Mouse (Mus musculus) megakaryocyte-erythroid progenitor cell, adult 5-6 weeks (primary cell): Measurements from ENCODE around the gene Cela3b. TPM values are rescaled to one million over a fixed set of nuclear protein-coding genes. Genes with fewer than 3 reads are reported as not detected.

Experiments
- ATAC-seq: replicated peaks from 2 replicates; pipeline ENCODE4 v1.8.0; 2016; ENCODE audit warnings: mild to moderate bottlenecking, inconsistent platforms; ENCODE audit not compliant: severe bottlenecking, poor library complexity, low FRiP score, low TSS enrichment
- total RNA-seq, 2 experiments: library from RNA; stranded (forward) in 1 of 2; stranded (reverse) in 1 of 2; fragments of 200-1000, 215-1000 nt in 1 of 2; fragments of >200 nt in 1 of 2; fragmentation: Nextera tagmentation in 1 of 2; gene quantifications; 2 replicates each; pipeline ENCODE4 v1.2.3; 2014 to 2017

Cela3b gene
- total RNA-seq, 2 experiments from 2014 or later = not detected

DNA sequence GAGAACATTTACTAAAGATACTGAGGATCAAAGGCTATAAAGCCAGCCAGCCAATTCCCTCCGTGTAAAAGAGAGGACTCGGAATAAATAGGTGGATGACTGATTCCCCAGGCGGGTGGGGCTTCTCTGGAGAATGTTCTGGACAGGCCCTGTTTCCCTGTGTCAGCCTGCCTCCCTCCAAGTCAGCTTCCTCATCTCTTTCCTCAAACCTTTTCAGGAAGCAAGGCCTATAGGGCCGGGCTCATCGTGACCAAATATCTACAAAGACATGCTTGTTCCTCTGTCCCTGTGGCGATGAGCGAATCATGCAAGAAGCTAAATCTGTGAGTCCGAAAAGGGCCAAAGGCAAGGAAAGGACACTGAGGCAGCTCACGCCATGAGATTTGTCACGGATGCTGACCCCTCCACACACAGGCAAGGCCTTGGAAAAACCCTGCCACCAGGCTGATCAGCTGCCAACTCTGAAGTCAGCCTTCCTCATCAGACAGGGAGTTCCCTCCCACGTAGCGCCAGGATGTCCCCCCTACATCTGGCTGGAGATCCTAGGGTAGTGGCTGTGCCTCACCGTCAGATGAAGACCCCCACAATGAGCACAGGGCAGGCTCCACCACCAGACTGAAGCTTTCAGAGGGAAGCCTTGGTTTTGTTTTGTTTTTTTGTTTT lies 34.9 kb upstream of the Cela3b start:
- ATAC-seq = no peak

- no peak for ATAC-seq
Measured at GRCm38 (mm10) chr4:137461981-137462690, 31.8 kb upstream of the Cela3b start.

GRCm38 (mm10) chr4:137461217-137461616 lies 30.9 kb upstream of the Cela3b start:
- no peak for ATAC-seq

GRCm38 (mm10) chr4:137460676-137461075 lies 30.3 kb upstream of the Cela3b start:
- ATAC-seq = no peak

DNA sequence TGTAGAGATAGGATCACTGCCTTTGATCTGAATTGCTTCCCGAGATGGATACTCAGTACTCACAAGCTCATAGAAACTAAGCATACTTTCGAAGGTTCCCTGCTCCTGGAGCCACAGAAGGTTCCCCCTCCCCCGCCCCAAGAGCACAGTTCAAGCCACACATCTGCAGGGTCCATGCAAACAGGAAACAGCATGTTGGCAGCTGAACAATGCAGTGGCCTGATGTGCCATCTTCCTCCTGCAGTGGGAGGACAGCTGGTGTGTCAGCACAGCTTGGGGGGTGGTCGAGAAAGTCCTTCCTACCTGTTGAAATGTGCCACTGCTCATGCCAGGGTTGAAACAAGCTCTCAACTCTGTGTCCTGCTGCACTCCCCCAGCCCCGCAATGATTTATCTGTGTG lies 28.5 kb upstream of the Cela3b start:
- ATAC-seq = no peak

GRCm38 (mm10) chr4:137458310-137458709 lies 28.0 kb upstream of the Cela3b start:
- ATAC-seq = no peak

- peak; percentile 75 for ATAC-seq
Measured at GRCm38 (mm10) chr4:137457292-137457691, 27.0 kb upstream of the Cela3b start.

DNA sequence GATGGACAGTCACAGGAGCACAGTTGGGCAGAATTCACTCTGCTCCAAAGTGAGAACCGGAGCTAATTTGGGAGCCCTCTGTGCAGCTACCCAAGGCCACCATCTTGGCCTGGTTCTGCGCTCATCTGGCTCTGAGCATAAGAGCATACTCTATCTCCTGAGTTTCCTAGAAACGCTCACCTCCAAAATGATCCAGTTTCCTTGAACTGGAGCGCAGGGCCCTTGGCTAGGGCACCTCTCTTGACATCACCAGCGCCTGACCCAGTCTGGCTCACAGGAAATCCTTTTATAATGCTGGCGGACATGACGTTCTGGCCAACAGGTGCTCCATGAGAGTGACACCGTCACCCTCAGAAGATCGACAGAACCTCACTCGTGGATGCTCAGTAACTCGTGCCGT lies 26.2 kb upstream of the Cela3b start:
- ATAC-seq = no peak

DNA sequence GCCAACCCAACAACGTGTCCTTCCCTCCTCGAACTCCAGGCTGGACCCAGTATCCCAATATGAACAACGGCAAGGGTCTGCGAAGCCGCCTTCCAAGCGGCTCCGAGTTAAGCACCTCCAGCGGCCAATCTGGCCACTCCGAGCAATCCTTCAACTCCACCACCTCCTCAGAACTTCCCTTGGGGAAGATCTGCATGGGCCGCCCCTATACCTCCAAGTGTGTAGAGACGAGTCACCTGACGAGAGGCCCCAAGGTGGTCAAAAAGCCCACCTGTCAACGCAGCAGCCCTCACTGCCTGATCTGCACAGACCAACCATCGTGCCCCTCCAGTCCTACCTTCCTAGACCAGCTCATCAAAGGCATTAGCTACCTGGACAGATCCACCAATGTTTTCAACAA lies 24.2 kb upstream of the Cela3b start:
- ATAC-seq = no peak

DNA sequence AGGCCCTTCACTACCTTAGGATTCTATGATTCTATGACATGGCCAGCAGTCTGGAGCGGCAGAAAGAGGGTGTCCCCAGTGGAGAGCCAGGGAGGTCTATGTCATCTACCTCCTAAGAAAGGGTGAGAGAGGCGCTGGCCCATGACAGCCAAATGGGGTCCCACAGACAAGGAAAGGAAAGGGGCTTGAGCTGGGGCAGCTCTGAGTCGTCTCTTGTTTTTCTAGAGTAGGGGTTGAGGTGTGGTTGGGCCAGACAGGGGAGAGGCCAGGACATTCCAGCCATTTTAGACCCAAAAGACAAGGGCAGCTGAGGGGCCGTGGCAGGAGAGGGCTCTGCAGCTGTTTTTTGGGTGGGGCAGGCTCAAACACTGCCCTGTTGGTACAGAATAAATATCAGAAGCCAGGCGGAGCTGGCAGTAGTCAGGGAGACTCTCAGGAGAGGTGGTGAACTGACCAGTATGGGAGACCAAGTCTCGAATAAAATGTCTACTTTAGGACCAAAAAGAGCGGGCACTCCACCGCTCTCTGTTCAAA lies 23.0 kb upstream of the Cela3b start, which contains the start of gene 1700013G24Rik:
Gene 1700013G24Rik, plus strand, starts transcription at position 51 of the 534 bp plus-strand sequence.
- no peak for ATAC-seq

- ATAC-seq = no peak
Measured at GRCm38 (mm10) chr4:137452190-137452589, 21.9 kb upstream of the Cela3b start.

- ATAC-seq = peak; percentile 15; the same call in 1 of the 2 replicates
Measured at GRCm38 (mm10) chr4:137449715-137450114, 19.4 kb upstream of the Cela3b start.

GRCm38 (mm10) chr4:137449132-137449531 lies 18.8 kb upstream of the Cela3b start:
- 0 out of 2 replicates have a peak, but pooled peaks have one; percentile 16 for ATAC-seq

DNA sequence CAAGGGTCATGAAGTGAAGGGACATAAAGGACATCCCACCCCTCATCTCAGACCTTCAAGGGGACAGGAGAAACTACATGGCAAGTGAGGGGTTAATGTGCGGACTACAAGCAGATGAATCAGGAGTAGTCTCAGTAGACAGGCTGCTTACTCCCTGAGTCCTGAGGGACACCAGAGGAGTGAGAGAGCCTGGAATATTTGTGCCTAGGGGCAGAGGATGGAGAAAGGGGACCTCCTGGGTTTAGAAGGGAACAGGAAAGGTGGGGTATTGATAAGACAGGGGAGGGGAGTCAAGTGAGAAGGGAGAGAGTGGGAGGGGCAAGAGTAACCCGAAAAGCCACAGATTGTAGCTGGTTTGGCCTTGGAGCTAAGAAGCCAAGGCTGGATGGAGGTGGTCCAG lies 18.3 kb upstream of the Cela3b start:
- no peak for ATAC-seq

DNA sequence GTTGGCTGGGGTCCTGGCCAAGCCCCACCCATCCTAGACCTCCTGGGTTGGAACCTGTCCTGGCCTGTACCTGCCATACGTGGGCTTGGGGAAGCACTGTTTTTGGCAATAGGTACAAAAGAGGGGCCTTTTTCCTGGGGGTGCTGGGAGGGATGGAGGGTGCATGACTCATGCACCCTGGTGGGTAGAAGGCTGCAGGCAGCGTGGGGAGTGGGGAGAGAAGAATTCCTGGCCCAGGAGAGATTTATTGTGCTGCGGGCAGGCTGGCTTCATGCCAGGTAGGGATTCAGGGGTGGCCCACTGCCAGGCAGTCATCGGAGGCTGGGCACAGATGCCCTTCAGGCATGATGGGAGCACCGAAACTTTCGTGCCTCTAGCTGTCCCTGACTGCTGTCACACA lies 17.9 kb upstream of the Cela3b start:
- ATAC-seq = peak; percentile 27; the same call in 1 of the 2 replicates

DNA sequence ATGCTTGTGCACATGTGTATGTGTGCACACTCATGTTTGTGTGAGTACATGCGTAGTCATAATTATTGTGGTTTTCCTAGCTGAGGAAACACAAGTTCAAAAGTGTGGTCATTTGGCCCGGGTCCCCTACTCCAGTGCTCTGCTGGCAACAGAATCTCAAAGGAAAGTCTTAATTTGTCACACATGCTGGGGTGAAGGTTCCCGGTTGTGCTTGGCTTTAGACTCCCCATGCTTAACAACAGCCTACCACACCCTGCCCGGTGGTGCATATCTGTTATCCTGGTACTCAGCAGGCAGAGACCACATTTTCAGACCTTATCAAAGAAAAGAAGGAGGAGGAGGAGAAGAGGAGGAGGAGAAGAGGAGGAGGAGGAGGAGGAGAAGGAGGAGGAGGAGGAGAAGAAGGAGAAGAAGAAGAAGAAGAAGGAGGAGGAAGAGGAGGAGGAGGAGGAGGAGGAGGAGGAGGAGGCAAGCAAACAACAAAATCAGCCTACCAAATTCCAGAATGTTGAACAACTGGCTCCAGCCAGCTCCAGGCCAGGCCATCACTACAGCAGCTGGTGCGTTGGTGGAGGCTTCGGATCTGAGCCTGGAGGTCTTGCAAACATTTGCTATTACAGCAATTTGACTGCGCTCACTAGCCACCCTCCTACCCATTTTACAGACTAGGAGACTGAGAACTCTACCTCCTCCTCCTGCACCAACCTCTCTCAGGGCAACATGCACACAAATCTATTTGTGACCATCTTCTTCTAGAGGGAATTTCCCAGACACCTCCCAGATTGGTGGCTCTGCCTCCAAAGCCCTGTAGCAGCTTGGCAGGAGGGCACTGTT lies 17.2 kb upstream of the Cela3b start:
- peak; percentile 66 for ATAC-seq

DNA sequence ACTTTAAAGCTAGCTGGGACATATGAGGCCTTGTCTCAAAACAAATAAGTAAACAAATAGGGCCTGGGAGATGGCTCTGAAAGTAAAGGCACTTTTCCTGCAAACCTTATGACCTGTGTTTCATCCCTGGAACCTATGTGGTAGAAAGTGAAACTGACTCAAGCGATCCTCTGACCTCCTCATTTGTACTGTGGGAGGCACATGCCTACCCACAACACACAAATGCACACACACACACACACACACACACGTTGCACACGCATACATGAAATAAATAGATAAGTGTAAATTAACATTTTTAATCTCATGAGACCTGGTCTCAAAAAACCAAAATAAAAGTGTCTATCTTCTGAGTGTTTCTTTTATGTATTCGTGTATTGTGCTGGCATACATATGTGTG lies 15.5 kb upstream of the Cela3b start:
- ATAC-seq = no peak

DNA sequence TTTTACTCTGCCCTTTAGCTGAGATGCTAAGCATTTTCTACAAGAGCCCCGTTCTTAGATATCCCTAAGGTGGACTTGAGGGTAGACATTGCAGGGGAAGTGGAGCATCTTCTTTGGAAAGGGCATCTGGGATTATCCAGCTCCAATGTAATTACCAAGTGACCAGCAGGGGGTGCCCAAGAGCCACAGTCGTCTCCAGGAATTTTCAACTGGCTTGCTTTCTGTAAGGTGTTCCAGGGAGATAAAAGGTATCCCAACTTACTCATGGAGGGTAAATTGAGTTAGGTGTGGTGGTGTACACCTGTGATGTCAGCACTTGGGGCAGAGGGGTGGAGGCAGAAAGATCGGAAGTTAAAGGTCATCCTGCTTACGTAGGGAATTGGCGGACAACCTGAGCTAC lies 13.3 kb upstream of the Cela3b start:
- ATAC-seq = peak; percentile 20; the same call in 1 of the 2 replicates

- ATAC-seq = no peak
Measured at GRCm38 (mm10) chr4:137441332-137441731, 11.0 kb upstream of the Cela3b start.

- ATAC-seq = peak; percentile 96
Measured at GRCm38 (mm10) chr4:137438842-137439241, 8.5 kb upstream of the Cela3b start.
